Mouse (Mus musculus): ENCODE data around the gene Smim15. TPM values are rescaled to one million over a fixed set of nuclear protein-coding genes. Genes with fewer than 3 reads are reported as not detected.

Smim15 gene
- total RNA-seq, 2 experiments from 2014 or later: 18.7 to 20.1 TPM

Other genes with a start within 250 kb of the Smim15 start
- 10 to 100 TPM; 12.1 to 15.9 TPM for gene Ndufaf2, start 114.2 kb downstream of the Smim15 start, total RNA-seq (2021)
- gene Ercc8, start 114.3 kb downstream of the Smim15 start, total RNA-seq (2021): 1 to 10 TPM; 5.6 to 7.7 TPM
- 1 to 10 TPM in 1 of 2 experiments, under 1 TPM in 1; 0.44 to 1.1 TPM for gene Elovl7, start 170.0 kb downstream of the Smim15 start, total RNA-seq (2021)

Data from gastrocnemius, postnatal 14 days (tissue).